Mouse (Mus musculus) lung, embryonic 14.5 days (tissue): Measurements from ENCODE around the gene 4930407I10Rik. TPM values are rescaled to one million over a fixed set of nuclear protein-coding genes. Genes with fewer than 3 reads are reported as not detected.

Source experiments
- ATAC-seq: fragments of 200-750 bp; cut with Nextera tagmentation; 2 replicates; pipeline ENCODE4 v1.8.0; 2017; ENCODE audit warnings: mild to moderate bottlenecking, moderate TSS enrichment, moderate library complexity; ENCODE audit not compliant: insufficient read depth
- DNase-seq: peaks from one replicate; pipeline ENCODE4 v3.0.0-alpha.2; 2015
- H3K27ac ChIP-seq: fragments of 300-500 bp; sonication (generic); 2 replicates; pipeline ENCODE4 v1.5.1; 2014; ENCODE audit warnings: low read depth, mild to moderate bottlenecking, moderate library complexity
- H3K27me3 ChIP-seq: fragments of 300-500 bp; sonication (generic); 2 replicates; pipeline ENCODE4 v1.6.1; 2014; ENCODE audit warnings: low read length, control low read depth; ENCODE audit not compliant: insufficient read depth
- H3K36me3 ChIP-seq: fragments of 300-500 bp; sonication (generic); 2 replicates; pipeline ENCODE4 v1.6.1; 2014; ENCODE audit warnings: control low read depth; ENCODE audit not compliant: insufficient read depth
- H3K4me1 ChIP-seq: fragments of 300-500 bp; sonication (generic); 2 replicates; pipeline ENCODE4 v1.6.1; 2014; ENCODE audit warnings: antibody characterized with exemption, control low read depth; ENCODE audit not compliant: insufficient read depth
- H3K4me2 ChIP-seq: fragments of 300-500 bp; sonication (generic); 2 replicates; pipeline ENCODE4 v1.6.1; 2014; ENCODE audit warnings: mild to moderate bottlenecking
- H3K4me3 ChIP-seq: fragments of 300-500 bp; sonication (generic); 2 replicates; pipeline ENCODE4 v1.5.1; 2014; ENCODE audit warnings: low read depth, low read length
- H3K9ac ChIP-seq: fragments of 300-500 bp; sonication (generic); 2 replicates; pipeline ENCODE4 v1.6.1; 2014
- H3K9me3 ChIP-seq: fragments of 300-500 bp; sonication (generic); 2 replicates; pipeline ENCODE4 v1.6.1; 2016; ENCODE audit warnings: low read depth, low read length, control low read depth
- CTCF ChIP-seq: IDR thresholded peaks from 2 replicates; pipeline ENCODE4 v1.5.1; 2016; ENCODE audit warnings: antibody characterized with exemption, low read depth
- WGBS: fragments of 180-500 bp; shearing (Covaris S2); extraction: QIAGEN DNeasy Blood & Tissue Kit; methylation state at CpG from one replicate; pipeline ENCODE4 v1.1.7; 2014; 5-methylcytosine and 5-hydroxymethylcytosine counted together
- polyA plus RNA-seq: library from polyadenylated mRNA; unstranded; fragments of >200 nt; fragmentation: Nextera tagmentation; extraction: Ambion mirVana; gene quantifications from 2 replicates; pipeline ENCODE4 v1.2.1, GENCODE M21; 2014

4930407I10Rik gene
- polyA plus RNA-seq: not detected in 2 replicates

DNA sequence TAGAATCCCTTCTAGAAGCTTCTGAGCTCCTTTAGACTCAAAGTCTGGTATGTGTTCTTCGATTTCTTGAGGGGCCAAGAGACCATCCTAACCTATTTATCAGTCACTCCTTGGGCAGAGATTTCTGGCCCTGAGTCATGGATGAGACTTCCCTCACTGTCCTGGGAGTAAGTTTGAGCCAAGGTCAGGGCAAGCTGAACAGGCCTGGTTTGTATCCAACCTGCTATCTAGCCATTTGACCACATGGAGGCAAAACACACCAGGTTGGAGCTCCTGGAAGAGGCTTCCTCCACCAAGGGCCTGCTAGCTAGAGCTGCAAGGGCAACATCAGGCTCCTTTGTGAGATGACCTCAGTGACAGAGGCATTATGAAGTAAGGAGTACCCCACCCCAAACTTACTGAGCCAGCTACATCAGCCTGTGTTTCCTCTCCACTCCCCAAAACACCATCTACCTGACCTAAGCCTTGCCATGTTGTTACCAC lies at the start of gene 4930407I10Rik:
Gene 4930407I10Rik (plus strand): TSS at position 433 of the 483 bp plus-strand sequence.
- H3K27me3 ChIP-seq: no peaks in the 10 kb centered on the region; the same call in 1 of the 2 replicates
- no peaks in the 10 kb centered on the region for H3K9me3 ChIP-seq
- H3K9ac ChIP-seq: no peak within 1 kb of the TSS
- no peak for DNase-seq
- no peak within 1 kb of the TSS for H3K27ac ChIP-seq
- 86% methylated on average over 1 of the region's 1 CpGs for WGBS
- H3K4me2 ChIP-seq: no peak within 1 kb of the TSS
- no peak for ATAC-seq
- no peaks in the 10 kb centered on the region for H3K4me1 ChIP-seq
- no peaks in the 10 kb centered on the region for H3K36me3 ChIP-seq
- no peak for TF ChIP-seq CTCF
- no peak within 1 kb of the TSS for H3K4me3 ChIP-seq

DNA sequence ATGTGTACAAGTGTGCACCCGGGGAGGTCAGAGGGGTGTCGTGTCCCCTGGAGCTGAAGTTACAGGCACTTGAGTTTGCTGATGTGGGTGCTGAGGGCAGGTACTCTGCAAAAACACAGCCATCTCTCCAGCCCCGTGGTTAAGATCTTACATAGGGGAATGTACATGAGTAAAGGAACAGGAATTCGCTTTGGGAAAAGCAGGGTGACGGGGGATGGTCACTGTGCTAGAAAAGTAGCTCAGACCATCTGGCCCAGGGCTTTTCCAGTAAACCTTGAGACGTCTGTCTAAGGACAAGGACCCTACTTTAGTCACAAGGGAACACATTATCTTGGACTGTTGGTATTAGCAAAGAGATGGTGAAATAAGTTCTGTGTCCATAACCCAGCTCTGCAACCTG lies 47.0 kb upstream of the 4930407I10Rik start:
- ATAC-seq (no peak), DNase-seq (no peak)
- Histone ChIP-seq H3K9ac (no peak overlapping the region), H3K36me3 (no peaks in the 10 kb centered on the region; the same call in 1 of the 2 replicates), H3K4me2 (no peak overlapping the region), H3K27ac (no peak overlapping the region), H3K9me3 (no peaks in the 10 kb centered on the region), H3K4me3 (no peak overlapping the region), H3K27me3 (no peaks in the 10 kb centered on the region), H3K4me1 (peaks cover 9% of the 10 kb centered on the region; the same call in 1 of the 2 replicates)
- 82% methylated on average over 6 of the region's 6 CpGs for WGBS
- no peak for TF ChIP-seq CTCF

- peak overlapping the region; percentile 91 for H3K4me2 ChIP-seq
- peaks cover 12% of the 10 kb centered on the region for H3K36me3 ChIP-seq
- TF ChIP-seq CTCF: no peak
- peak overlapping the region; percentile 84 for H3K4me3 ChIP-seq
- H3K27me3 ChIP-seq: no peaks in the 10 kb centered on the region
- peaks cover 13% of the 10 kb centered on the region; the same call in 1 of the 2 replicates for H3K4me1 ChIP-seq
- WGBS: 15% methylated on average over 9 of the region's 9 CpGs
- ATAC-seq (no peak), DNase-seq (no peak)
- no peak overlapping the region for H3K27ac ChIP-seq
- H3K9ac ChIP-seq: peak overlapping the region; percentile 81
- H3K9me3 ChIP-seq: no peaks in the 10 kb centered on the region
These were observed 44.1 kb upstream of the 4930407I10Rik start for GRCm38 (mm10) chr15:82014745-82015391.

DNA sequence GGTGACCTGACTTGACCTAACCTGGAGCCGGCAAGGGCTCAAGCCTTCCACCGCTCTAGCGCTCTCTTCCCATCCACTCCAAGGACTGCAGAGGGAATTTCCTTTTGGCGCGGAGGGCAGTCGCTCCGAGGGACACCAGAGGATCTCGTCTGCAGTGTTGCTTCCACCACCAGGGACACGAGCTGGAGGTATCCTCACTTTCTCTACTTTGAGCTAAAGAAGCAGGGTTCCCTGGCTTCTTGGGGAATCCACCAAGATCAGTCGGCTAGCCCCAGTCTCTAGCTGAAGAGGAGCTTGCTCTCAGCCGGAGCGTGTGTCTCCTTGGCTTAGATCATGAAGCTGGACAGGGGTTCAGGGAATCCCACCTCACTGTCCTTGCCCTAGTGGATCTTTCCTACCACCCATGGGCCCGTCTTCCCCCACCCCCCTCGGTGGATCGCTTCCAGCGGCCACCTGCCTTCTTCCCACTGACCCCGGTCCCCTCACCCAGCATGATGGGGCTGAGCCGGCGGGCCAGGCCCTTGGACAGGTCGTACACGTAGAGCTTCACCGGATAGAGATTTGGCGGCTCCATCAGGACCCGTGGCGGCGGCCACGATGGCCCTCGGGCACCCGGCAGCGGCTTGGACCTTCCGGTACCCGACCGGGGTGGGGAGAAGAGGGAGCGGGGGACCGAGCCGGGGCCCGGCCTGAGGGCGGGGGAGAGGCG lies 43.4 kb upstream of the 4930407I10Rik start:
- WGBS: under 1% methylated on average over 38 of the region's 39 CpGs
- peak; percentile 50 for DNase-seq
- peaks cover 13% of the 10 kb centered on the region; the same call in 1 of the 2 replicates for H3K4me1 ChIP-seq
- H3K9ac ChIP-seq: peak overlapping the region; percentile 81
- peak; percentile 33; the same call in 1 of the 2 replicates for TF ChIP-seq CTCF
- peak overlapping the region; percentile 84 for H3K4me3 ChIP-seq
- H3K4me2 ChIP-seq: peak overlapping the region; percentile 91
- no peaks in the 10 kb centered on the region for H3K9me3 ChIP-seq
- peak; percentile 72 for ATAC-seq
- H3K27ac ChIP-seq: peak overlapping the region; percentile 67
- no peaks in the 10 kb centered on the region for H3K27me3 ChIP-seq
- H3K36me3 ChIP-seq: peaks cover 15% of the 10 kb centered on the region

DNA sequence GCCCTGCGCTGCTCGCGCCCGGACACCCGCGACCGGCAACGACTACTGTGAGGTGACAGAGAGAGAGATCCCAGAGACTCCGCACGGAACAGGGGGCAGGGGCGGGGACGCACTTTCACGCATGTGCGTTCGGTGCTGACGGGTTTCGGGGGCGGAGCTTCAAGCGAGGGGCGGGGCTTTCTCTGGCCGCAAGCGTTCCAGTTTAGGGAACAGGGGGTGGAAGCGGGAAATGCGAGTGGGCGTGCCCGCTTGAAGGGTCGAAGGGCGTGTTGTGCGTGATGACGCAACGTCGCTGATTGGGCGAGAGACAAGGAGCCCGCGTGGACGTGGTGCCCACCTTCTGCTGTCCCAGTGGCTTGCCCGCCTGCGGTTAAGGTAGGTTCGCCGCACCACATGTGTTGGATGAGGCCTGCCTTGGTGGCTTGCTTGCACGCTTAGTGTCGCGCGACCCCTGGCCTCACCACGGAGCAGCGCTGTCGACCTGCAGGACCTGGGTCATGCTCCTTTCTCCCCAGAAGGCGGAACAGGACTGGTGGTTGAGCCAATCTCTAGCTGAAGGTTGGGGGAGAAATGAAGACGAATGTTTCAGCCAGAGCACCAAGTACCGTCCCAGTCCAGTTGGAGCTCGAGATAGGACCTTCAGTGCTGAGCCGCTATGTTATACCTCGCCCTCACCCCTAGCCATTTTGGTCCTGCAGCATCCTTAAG lies 42.7 kb upstream of the 4930407I10Rik start:
- Histone ChIP-seq H3K9me3 (no peaks in the 10 kb centered on the region), H3K9ac (peak overlapping the region; percentile 81), H3K27ac (peak overlapping the region; percentile 76), H3K36me3 (peaks cover 17% of the 10 kb centered on the region), H3K27me3 (no peaks in the 10 kb centered on the region), H3K4me2 (peak overlapping the region; percentile 91), H3K4me3 (peak overlapping the region; percentile 84), H3K4me1 (peaks cover 13% of the 10 kb centered on the region; the same call in 1 of the 2 replicates)
- ATAC-seq: peak; percentile 96
- TF ChIP-seq CTCF: peak; percentile 50
- WGBS: under 1% methylated on average over 52 of the region's 53 CpGs
- DNase-seq: peak; percentile 99

- Histone ChIP-seq H3K27me3 (no peaks in the 10 kb centered on the region), H3K4me1 (peaks cover 13% of the 10 kb centered on the region; the same call in 1 of the 2 replicates), H3K36me3 (peaks cover 21% of the 10 kb centered on the region), H3K4me2 (peak overlapping the region; percentile 91), H3K9me3 (no peaks in the 10 kb centered on the region), H3K9ac (peak overlapping the region; percentile 62), H3K4me3 (peak overlapping the region; percentile 84), H3K27ac (peak overlapping the region; percentile 76)
- WGBS: 15% methylated on average over 6 of the region's 6 CpGs
- ATAC-seq (no peak), DNase-seq (no peak)
- TF ChIP-seq CTCF: no peak
These were observed 42.1 kb upstream of the 4930407I10Rik start for GRCm38 (mm10) chr15:82016830-82017229.
